Mouse (Mus musculus): ENCODE data around the gene Irgm1. TPM values are rescaled to one million over a fixed set of nuclear protein-coding genes. Genes with fewer than 3 reads are reported as not detected.

Irgm1 gene
- total RNA-seq (2023) = 10 to 100 TPM; 53.7 to 58.0 TPM

DNA sequence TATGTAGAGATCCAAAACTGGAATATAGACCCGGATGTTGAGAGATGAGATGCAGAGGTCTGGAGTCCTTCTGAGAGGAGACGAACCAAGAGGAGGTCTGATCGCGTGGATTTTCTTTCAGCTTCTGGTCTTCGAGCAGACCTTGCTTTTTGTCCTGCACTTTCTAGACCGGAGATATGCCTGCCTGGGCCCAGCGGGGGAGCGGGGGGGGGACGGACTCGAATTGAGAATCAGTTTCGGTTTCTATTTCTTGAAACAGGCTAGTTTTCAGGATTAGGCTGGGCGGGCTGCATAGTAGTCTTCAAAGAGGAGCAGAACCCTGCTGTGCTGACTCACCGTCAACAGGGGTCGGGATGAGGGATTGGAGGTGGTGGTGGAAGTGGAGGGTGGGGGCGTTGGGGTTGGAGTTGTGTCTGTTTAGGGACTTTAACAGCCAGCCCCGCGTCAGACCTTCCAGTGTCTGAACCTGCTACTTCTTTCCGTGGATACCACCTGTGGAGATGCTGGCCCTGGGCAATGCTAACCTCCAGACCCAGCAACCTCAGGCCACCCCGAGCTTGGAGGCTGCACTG, at the start of gene Irgm1:
Gene Irgm1 (minus strand): TSS at position 483 of the 572 bp plus-strand sequence.

GRCm38 (mm10) chr11:48902021-48902420, 30.5 kb upstream of the Irgm1 start, which contains the start of gene Gm5431:
TSS of gene Gm5431 (minus strand) at chr11:48902214.

GRCm38 (mm10) chr11:48825979-48826751, 45.3 kb downstream of the Irgm1 start, which contains the start of the genes Trim7 and Gm12184:
TSS of gene Trim7 (plus strand) at chr11:48826140.
TSS of gene Gm12184 (minus strand) at chr11:48826655.

DNA sequence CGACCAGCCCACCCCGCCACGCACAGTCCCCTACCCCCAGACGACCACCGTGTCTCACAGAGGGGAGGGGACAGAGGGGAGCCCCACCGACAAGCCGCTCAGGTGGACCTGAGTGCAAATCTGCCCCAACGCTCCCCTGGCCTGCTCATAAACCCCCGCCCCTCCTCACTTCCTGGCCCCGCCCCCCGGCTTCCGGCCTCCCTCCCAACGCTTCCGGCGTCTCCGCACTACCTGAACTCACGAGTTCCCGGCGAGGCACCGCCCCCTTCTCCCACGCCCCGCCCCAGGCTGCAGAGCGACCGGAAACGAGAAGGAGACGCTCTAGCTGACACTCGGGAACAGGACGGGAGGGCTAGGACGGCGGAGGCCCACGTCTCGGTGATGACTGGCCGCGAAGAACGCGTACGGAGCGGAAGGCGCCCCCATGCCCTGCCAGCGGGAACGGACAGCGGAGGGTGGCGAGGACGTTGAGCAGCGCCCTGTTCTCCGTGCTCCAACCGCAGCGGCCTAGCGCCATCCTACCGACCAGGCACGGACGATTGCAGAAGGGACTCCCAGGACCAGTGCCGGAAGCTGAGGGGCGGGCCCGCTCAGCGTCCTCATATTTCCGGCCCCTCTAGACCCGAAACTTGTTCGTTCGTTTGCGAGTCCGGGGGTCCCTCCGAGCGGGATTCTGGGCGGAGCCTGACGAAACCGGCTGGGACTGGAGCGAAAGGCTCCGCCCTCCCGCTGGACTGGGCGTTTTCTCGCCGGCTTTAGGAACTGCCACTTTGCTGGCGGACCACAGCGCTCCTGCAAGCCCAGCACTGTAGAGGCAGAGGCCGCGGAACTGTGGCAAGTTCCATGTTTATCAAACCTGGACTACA, 54.5 kb downstream of the Irgm1 start, which contains the start of gene Trim41:
Gene Trim41 (minus strand): TSS at position 554 of the 866 bp plus-strand sequence.

Other genes with a start within 250 kb of the Irgm1 start
- gene Rack1, start 71.4 kb downstream of the Irgm1 start, total RNA-seq (2023) = 1,000 to 10,000 TPM; 1,060 to 1,070 TPM
- gene Trim41, start 54.3 kb downstream of the Irgm1 start, total RNA-seq (2023) = 10 to 100 TPM; 74.4 to 78.6 TPM
- gene Trim7, start 45.5 kb downstream of the Irgm1 start, total RNA-seq (2023) = 10 to 100 TPM in 1 of 2 experiments, 1 to 10 TPM in 1; 6.3 to 10.6 TPM
- gene Gm12184, start 45.0 kb downstream of the Irgm1 start, total RNA-seq (2023) = 1 to 10 TPM in 1 of 2 experiments, not detected in 1; 3.0 TPM
- gene Gm5431, start 30.5 kb upstream of the Irgm1 start, total RNA-seq (2023) = 10 to 100 TPM; 23.9 to 28.3 TPM
- gene Psme2b, start 74.5 kb upstream of the Irgm1 start, total RNA-seq (2023) = 10 to 100 TPM; 30.1 to 40.0 TPM
- under 1 TPM; 0.16 to 0.30 TPM for gene Olfr56, start 107.2 kb upstream of the Irgm1 start, total RNA-seq (2023)
- 10 to 100 TPM; 64.7 to 68.6 TPM for gene 9930111J21Rik1, start 107.7 kb upstream of the Irgm1 start, total RNA-seq (2023)
- 10 to 100 TPM; 15.7 to 18.9 TPM for gene Gm12185, start 120.5 kb upstream of the Irgm1 start, total RNA-seq (2023)
- 1 to 10 TPM in 1 of 2 experiments, not detected in 1; 2.6 TPM for gene Tgtp1, start 122.5 kb upstream of the Irgm1 start, total RNA-seq (2023)
- gene 9930111J21Rik2, start 179.6 kb upstream of the Irgm1 start, total RNA-seq (2023) = 100 to 1,000 TPM in 1 of 2 experiments, 10 to 100 TPM in 1; 77.6 to 104 TPM
- gene Tgtp2, start 192.5 kb upstream of the Irgm1 start, total RNA-seq (2023) = 10 to 100 TPM in 1 of 2 experiments, 1 to 10 TPM in 1; 6.6 to 10.3 TPM
- gene Ifi47, start 204.9 kb upstream of the Irgm1 start, total RNA-seq (2023) = 10 to 100 TPM; 89.2 to 92.9 TPM
- not detected for gene Olfr1396, start 243.2 kb upstream of the Irgm1 start, total RNA-seq (2023)